Mouse (Mus musculus): Measurements from ENCODE around the gene Thbs3. TPM values are rescaled to one million over a fixed set of nuclear protein-coding genes. Genes with fewer than 3 reads are reported as not detected.

Thbs3 gene
- total RNA-seq, 1 experiment, result 36.9 TPM

DNA sequence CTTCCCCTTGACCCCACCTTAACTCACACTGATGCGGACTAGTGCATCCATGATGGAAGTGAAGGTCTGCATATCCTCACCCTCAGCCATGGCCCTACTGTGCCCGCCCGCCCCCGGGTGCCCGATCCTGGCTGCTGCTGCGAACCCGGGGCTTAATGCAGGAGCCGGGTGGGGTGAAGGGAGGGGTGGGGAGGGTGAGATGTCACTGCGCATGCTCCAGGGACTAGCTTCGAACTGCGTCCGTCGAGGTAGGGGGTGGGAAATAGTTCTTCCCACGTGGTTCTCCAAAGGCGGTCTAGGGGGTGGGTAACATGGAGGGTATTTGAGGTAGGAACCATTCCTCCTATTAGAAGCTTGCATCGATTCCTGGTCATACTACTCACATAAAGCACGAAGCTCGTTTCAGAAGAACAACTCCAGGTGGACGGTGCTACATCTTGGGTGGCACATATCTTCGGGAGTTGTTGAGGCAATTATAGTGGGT, 30.8 kb downstream of the Thbs3 start, which contains the start of gene Krtcap2:
Krtcap2 (plus strand) TSS at position 279 of the 484 bp plus-strand sequence.
- peaks cover 5 to 20% of the 10 kb centered on the region in 2 experiments; a peak in 3 of 4 replicates for H3K4me1 ChIP-seq (ENCODE audit: control insufficient read depth in 2 of 2, insufficient read depth in 2 of 2, low read length in 2 of 2, poor library complexity in 1 of 2)

DNA sequence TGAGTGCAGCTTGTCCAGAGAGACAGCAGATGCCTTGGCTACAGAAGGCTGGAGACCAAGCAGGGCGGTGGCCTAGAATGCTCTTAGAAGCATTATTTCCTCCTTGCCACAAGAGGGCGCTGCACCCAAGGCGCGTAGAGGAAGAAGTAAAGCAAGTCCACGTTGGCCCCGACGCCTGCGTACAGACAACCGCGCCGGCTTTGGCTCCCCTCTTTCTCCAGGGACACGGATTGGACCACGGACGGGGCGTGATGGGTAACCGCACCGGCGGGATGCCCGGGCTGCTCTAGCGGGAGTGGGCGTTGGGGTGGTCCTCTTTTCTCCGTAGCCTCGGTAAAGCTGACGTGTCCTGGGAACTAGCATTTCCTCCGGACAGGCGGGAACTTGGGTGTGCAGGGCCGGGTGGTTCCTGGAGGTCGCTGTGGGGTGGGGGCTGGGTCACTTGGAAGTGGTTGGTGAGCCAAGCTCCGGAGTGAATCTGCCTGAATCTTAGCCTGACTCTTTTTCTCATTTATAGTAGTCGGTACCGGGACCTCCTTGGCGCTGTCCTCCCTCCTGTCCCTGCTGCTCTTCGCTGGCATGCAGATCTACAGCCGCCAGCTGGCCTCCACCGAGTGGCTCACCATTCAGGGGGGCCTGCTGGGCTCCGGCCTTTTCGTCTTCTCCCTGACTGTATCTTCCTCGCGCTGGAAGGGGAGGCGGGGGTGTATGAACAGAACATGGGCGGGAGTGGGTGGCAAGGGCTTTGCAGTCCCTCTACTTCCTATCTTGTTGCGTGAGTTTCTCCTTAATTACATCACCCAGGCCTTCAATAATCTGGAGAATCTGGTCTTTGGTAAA, 31.5 kb downstream of the Thbs3 start, which contains the start of gene Trim46:
Trim46 (minus strand) TSS at position 49 of the 840 bp plus-strand sequence.
- Histone ChIP-seq H3K9ac (ENCODE audit: insufficient read depth, low read depth, low read length, poor library complexity, severe bottlenecking) (peak within 1 kb of the TSS; percentile 81), H3K4me1 (ENCODE audit: control insufficient read depth in 2 of 2, insufficient read depth in 2 of 2, low read length in 2 of 2, poor library complexity in 1 of 2) (peaks cover 5 to 26% of the 10 kb centered on the region in 2 experiments; a peak in 3 of 4 replicates), H3K27ac (ENCODE audit: insufficient read depth, low read depth, low read length, poor library complexity, severe bottlenecking) (0 out of 2 replicates have a peak within 1 kb of the TSS, but pooled peaks have one; percentile 4), H3K9me3 (ENCODE audit: control insufficient read depth, insufficient read depth, low read depth, low read length) (no peaks in the 10 kb centered on the region), H3K4me3 (ENCODE audit: insufficient read depth in 1 of 2, low read depth in 1 of 2, low read length in 2 of 2, poor library complexity in 1 of 2, severe bottlenecking in 1 of 2) (peak within 1 kb of the TSS; percentile 74 to 100), H3K36me3 (ENCODE audit: control insufficient read depth, insufficient read depth, low read length, poor library complexity, severe bottlenecking) (peaks cover 15% of the 10 kb centered on the region; the same call in 1 of the 2 replicates)
- peak; percentile 88 for DNase-seq (ENCODE audit: low read depth, low spot score)
- in situ Hi-C loops (cut with MboI; ENCODE audit: low sequenced_read_pairs in 2 of 2, unreplicated experiment in 2 of 2), result no loop called here
- TF ChIP-seq HCFC1 (IDR thresholded peaks at IDR 0.05; ENCODE audit: borderline replicate concordance, insufficient read depth, low read length), result peak; percentile 13; the same call in 1 of the 2 replicates
- no peak for TF ChIP-seq ZNF384 (IDR thresholded peaks at IDR 0.05; ENCODE audit: low read depth, low read length)
- no peak for TF ChIP-seq MAFK (IDR thresholded peaks at IDR 0.05; ENCODE audit: insufficient read depth, low read depth, low read length)
- TF ChIP-seq CHD2 (IDR thresholded peaks at IDR 0.05; ENCODE audit: low read depth, low read length), result no peak
- 0 out of 2 replicates have a peak, but pooled peaks have one; percentile 21 for TF ChIP-seq ZC3H11A (IDR thresholded peaks at IDR 0.05; ENCODE audit: borderline replicate concordance, low read depth, low read length)

More for the DNA sequence above, 30.8 kb downstream of the Thbs3 start, which contains the start of gene Krtcap2:
- TF ChIP-seq ZC3H11A (IDR thresholded peaks at IDR 0.05; ENCODE audit: borderline replicate concordance, low read depth, low read length), result no peak
- TF ChIP-seq ZNF384 (IDR thresholded peaks at IDR 0.05; ENCODE audit: low read depth, low read length), result no peak
- TF ChIP-seq HCFC1 (IDR thresholded peaks at IDR 0.05; ENCODE audit: borderline replicate concordance, insufficient read depth, low read length), result no peak
- no peak for TF ChIP-seq MAFK (IDR thresholded peaks at IDR 0.05; ENCODE audit: insufficient read depth, low read depth, low read length)
- no peak for TF ChIP-seq CHD2 (IDR thresholded peaks at IDR 0.05; ENCODE audit: low read depth, low read length)
- no peak for DNase-seq (ENCODE audit: low read depth, low spot score)
- no peaks in the 10 kb centered on the region for H3K9me3 ChIP-seq (ENCODE audit: control insufficient read depth, insufficient read depth, low read depth, low read length)
- H3K4me3 ChIP-seq (ENCODE audit: insufficient read depth in 1 of 2, low read depth in 1 of 2, low read length in 2 of 2, poor library complexity in 1 of 2, severe bottlenecking in 1 of 2), result peak within 1 kb of the TSS; percentile 74 to 100
- in situ Hi-C loops (cut with MboI; ENCODE audit: low sequenced_read_pairs in 2 of 2, unreplicated experiment in 2 of 2), result no loop called here
- peak within 1 kb of the TSS; percentile 81 for H3K9ac ChIP-seq (ENCODE audit: insufficient read depth, low read depth, low read length, poor library complexity, severe bottlenecking)
- H3K27ac ChIP-seq (ENCODE audit: insufficient read depth, low read depth, low read length, poor library complexity, severe bottlenecking), result 0 out of 2 replicates have a peak within 1 kb of the TSS, but pooled peaks have one; percentile 4
- peaks cover 15% of the 10 kb centered on the region; the same call in 1 of the 2 replicates for H3K36me3 ChIP-seq (ENCODE audit: control insufficient read depth, insufficient read depth, low read length, poor library complexity, severe bottlenecking)

DNA sequence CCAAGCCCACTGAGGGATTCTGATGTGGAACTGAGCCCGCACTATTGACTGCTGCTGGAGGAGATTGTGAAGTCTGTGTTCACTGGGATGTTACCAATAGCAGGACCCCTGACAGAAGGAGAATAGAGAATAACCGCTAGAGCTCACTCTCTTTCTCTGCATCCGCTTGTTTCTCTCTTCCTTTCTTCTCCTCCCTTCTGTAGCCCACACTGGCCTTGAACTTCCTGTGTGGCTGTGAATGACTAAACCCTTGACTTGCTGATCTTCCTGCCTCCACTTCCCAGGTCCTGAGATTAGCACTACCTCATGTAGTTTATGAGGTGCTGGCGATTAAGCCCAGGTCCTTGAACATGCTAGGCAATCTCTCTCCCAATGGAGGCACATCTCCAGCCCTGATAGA, 32.5 kb downstream of the Thbs3 start:
- no peak overlapping the region for H3K27ac ChIP-seq (ENCODE audit: insufficient read depth, low read depth, low read length, poor library complexity, severe bottlenecking)

DNA sequence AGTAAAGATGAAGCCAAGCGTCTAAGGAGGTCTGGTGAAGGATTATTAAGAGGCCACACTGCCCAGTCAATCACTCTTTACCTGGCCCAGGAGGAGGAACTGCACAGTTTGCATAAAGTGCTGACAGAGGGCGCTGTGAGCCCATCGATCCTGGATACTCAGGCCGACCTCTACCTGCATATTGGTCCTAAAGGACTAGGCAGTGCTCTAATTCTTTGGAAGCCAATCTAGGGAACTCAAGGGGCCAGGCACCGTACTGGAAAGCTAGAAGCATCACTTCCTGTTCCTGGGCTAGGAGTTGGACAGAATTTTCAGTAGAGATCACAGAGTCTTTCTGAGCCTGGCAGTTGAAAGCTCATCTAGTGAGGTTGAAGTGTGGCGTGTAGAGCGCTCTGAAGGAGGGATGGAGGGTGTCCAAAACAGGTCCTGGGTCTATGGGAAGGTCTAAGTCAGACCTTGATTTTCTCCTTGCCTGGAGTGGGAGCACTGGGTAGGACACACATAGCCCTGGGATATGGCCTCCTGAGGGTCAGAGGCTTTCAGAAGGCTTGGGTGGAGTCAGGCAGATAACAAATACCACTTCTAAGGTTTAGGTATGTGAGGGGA, 35.6 kb downstream of the Thbs3 start:
- H3K36me3 ChIP-seq (ENCODE audit: control insufficient read depth, insufficient read depth, low read length, poor library complexity, severe bottlenecking), result peaks cover 10% of the 10 kb centered on the region; the same call in 1 of the 2 replicates
- TF ChIP-seq MAFK (IDR thresholded peaks at IDR 0.05; ENCODE audit: insufficient read depth, low read depth, low read length) (peak; percentile 77), ZNF384 (IDR thresholded peaks at IDR 0.05; ENCODE audit: low read depth, low read length) (no peak), CHD2 (IDR thresholded peaks at IDR 0.05; ENCODE audit: low read depth, low read length) (no peak), HCFC1 (IDR thresholded peaks at IDR 0.05; ENCODE audit: borderline replicate concordance, insufficient read depth, low read length) (no peak), ZC3H11A (IDR thresholded peaks at IDR 0.05; ENCODE audit: borderline replicate concordance, low read depth, low read length) (no peak)
- no peaks in the 10 kb centered on the region for H3K9me3 ChIP-seq (ENCODE audit: control insufficient read depth, insufficient read depth, low read depth, low read length)
- DNase-seq (ENCODE audit: low read depth, low spot score), result no peak
- H3K4me1 ChIP-seq (ENCODE audit: control insufficient read depth in 2 of 2, insufficient read depth in 2 of 2, low read length in 2 of 2, poor library complexity in 1 of 2), result peaks cover 5 to 23% of the 10 kb centered on the region in 2 experiments; a peak in 3 of 4 replicates
- H3K27ac ChIP-seq (ENCODE audit: insufficient read depth, low read depth, low read length, poor library complexity, severe bottlenecking), result peak overlapping the region; percentile 39; the same call in 1 of the 2 replicates
- no peak overlapping the region for H3K9ac ChIP-seq (ENCODE audit: insufficient read depth, low read depth, low read length, poor library complexity, severe bottlenecking)
- in situ Hi-C loops (cut with MboI; ENCODE audit: low sequenced_read_pairs in 2 of 2, unreplicated experiment in 2 of 2), result no loop called here
- H3K4me3 ChIP-seq (ENCODE audit: insufficient read depth in 1 of 2, low read depth in 1 of 2, low read length in 2 of 2, poor library complexity in 1 of 2, severe bottlenecking in 1 of 2), result no peak overlapping the region

More for the DNA sequence above, 32.5 kb downstream of the Thbs3 start:
- in situ Hi-C loops (cut with MboI; ENCODE audit: low sequenced_read_pairs in 2 of 2, unreplicated experiment in 2 of 2), result no loop called here
- no peak for DNase-seq (ENCODE audit: low read depth, low spot score)
- peak overlapping the region; percentile 41; the same call in 1 of the 2 replicates for H3K9ac ChIP-seq (ENCODE audit: insufficient read depth, low read depth, low read length, poor library complexity, severe bottlenecking)
- TF ChIP-seq CHD2 (IDR thresholded peaks at IDR 0.05; ENCODE audit: low read depth, low read length) (no peak), MAFK (IDR thresholded peaks at IDR 0.05; ENCODE audit: insufficient read depth, low read depth, low read length) (no peak), ZC3H11A (IDR thresholded peaks at IDR 0.05; ENCODE audit: borderline replicate concordance, low read depth, low read length) (no peak), ZNF384 (IDR thresholded peaks at IDR 0.05; ENCODE audit: low read depth, low read length) (no peak), HCFC1 (IDR thresholded peaks at IDR 0.05; ENCODE audit: borderline replicate concordance, insufficient read depth, low read length) (no peak)
- H3K36me3 ChIP-seq (ENCODE audit: control insufficient read depth, insufficient read depth, low read length, poor library complexity, severe bottlenecking), result peaks cover 10% of the 10 kb centered on the region; the same call in 1 of the 2 replicates
- H3K9me3 ChIP-seq (ENCODE audit: control insufficient read depth, insufficient read depth, low read depth, low read length), result no peaks in the 10 kb centered on the region
- H3K4me1 ChIP-seq (ENCODE audit: control insufficient read depth in 2 of 2, insufficient read depth in 2 of 2, low read length in 2 of 2, poor library complexity in 1 of 2), result peaks cover 5 to 35% of the 10 kb centered on the region in 2 experiments; a peak in 3 of 4 replicates
- H3K4me3 ChIP-seq (ENCODE audit: insufficient read depth in 1 of 2, low read depth in 1 of 2, low read length in 2 of 2, poor library complexity in 1 of 2, severe bottlenecking in 1 of 2), result peak overlapping the region in 1 of 2 experiments; percentile 74; a peak in 1 of 4 replicates
